Mouse (Mus musculus) megakaryocyte-erythroid progenitor cell, adult 5-6 weeks (primary cell): ENCODE results near the gene Zfp677. TPM values are rescaled to one million over a fixed set of nuclear protein-coding genes. Genes with fewer than 3 reads are reported as not detected.
"Not testable (repeated sequence)": the region's sequence is repeated elsewhere in the genome, so short reads cannot be mapped to it uniquely, and the experiment has no call there.

Experiments used
- ATAC-seq: replicated peaks from 2 replicates; pipeline ENCODE4 v1.8.0; 2016; ENCODE audit warnings: mild to moderate bottlenecking, inconsistent platforms; ENCODE audit not compliant: severe bottlenecking, poor library complexity, low FRiP score, low TSS enrichment
- total RNA-seq, 2 experiments: library from RNA; stranded (forward) in 1 of 2; stranded (reverse) in 1 of 2; fragments of 200-1000, 215-1000 nt in 1 of 2; fragments of >200 nt in 1 of 2; fragmentation: Nextera tagmentation in 1 of 2; gene quantifications; 2 replicates each; pipeline ENCODE4 v1.2.3; 2014 to 2017

Zfp677 gene
- total RNA-seq (2014; fragmentation: Nextera tagmentation) (3.8 and 4.5 TPM in 2 replicates), total RNA-seq (2017) (9.0 and 11.8 TPM in 2 replicates)

GRCm38 (mm10) chr17:21383391-21384056 lies at the start of gene Zfp677:
Gene Zfp677 (plus strand): TSS chr17:21383748.
- peak; percentile 100 for ATAC-seq

GRCm38 (mm10) chr17:21368018-21368417 lies 15.5 kb upstream of the Zfp677 start:
- not testable (repeated sequence) for ATAC-seq

GRCm38 (mm10) chr17:21369925-21370719 lies 13.4 kb upstream of the Zfp677 start:
- ATAC-seq = peak; percentile 100

GRCm38 (mm10) chr17:21375311-21375710 lies 8.2 kb upstream of the Zfp677 start:
- no peak for ATAC-seq

- ATAC-seq = peak; percentile 62
These were observed 486 bp downstream of the Zfp677 start for GRCm38 (mm10) chr17:21384057-21384411.

- peak; percentile 95 for ATAC-seq
These were observed 39.4 kb downstream of the Zfp677 start, which contains the start of gene Zfp54 for GRCm38 (mm10) chr17:21422664-21423599. Gene Zfp54 (plus strand): TSS chr17:21423227.

GRCm38 (mm10) chr17:21438806-21439400 lies 55.4 kb downstream of the Zfp677 start:
- ATAC-seq = not testable (repeated sequence)

Other genes starting within 250 kb of the Zfp677 start
- gene Vmn1r234, start 157.7 kb upstream of the Zfp677 start, total RNA-seq (2014; fragmentation: Nextera tagmentation) = not detected in 2 replicates
- not detected in 2 replicates for gene Vmn1r234, start 157.7 kb upstream of the Zfp677 start, total RNA-seq (2017)
- gene Vmn1r235, start 127.3 kb upstream of the Zfp677 start, total RNA-seq (2014; fragmentation: Nextera tagmentation) = not detected in 2 replicates
- not detected in 2 replicates for gene Vmn1r235, start 127.3 kb upstream of the Zfp677 start, total RNA-seq (2017)
- gene Vmn1r236, start 100.8 kb upstream of the Zfp677 start, total RNA-seq (2014; fragmentation: Nextera tagmentation) = not detected in 2 replicates
- not detected in 2 replicates for gene Vmn1r236, start 100.8 kb upstream of the Zfp677 start, total RNA-seq (2017)
- not detected in 2 replicates for gene Vmn1r237, start 71.9 kb upstream of the Zfp677 start, total RNA-seq (2014; fragmentation: Nextera tagmentation)
- gene Vmn1r237, start 71.9 kb upstream of the Zfp677 start, total RNA-seq (2017) = not detected in 2 replicates
- 5.4 and 5.7 TPM in 2 replicates for gene Zfp54, start 39.5 kb downstream of the Zfp677 start, total RNA-seq (2014; fragmentation: Nextera tagmentation)
- 4.9 and 6.8 TPM in 2 replicates for gene Zfp54, start 39.5 kb downstream of the Zfp677 start, total RNA-seq (2017)
- 7.6 and 11.4 TPM in 2 replicates for gene Zfp51, start 66.6 kb downstream of the Zfp677 start, total RNA-seq (2014; fragmentation: Nextera tagmentation)
- 11.4 and 11.8 TPM in 2 replicates for gene Zfp51, start 66.6 kb downstream of the Zfp677 start, total RNA-seq (2017)
- gene Zfp53, start 105.2 kb downstream of the Zfp677 start, total RNA-seq (2014; fragmentation: Nextera tagmentation) = 2.8 and 6.3 TPM in 2 replicates
- gene Zfp53, start 105.2 kb downstream of the Zfp677 start, total RNA-seq (2017) = 3.6 and 6.2 TPM in 2 replicates
- 9.9 and 12.8 TPM in 2 replicates for gene Zfp52, start 151.8 kb downstream of the Zfp677 start, total RNA-seq (2014; fragmentation: Nextera tagmentation)
- gene Zfp52, start 151.8 kb downstream of the Zfp677 start, total RNA-seq (2017) = 16.9 and 29.6 TPM in 2 replicates
- gene Zfp948, start 183.3 kb downstream of the Zfp677 start, total RNA-seq (2014; fragmentation: Nextera tagmentation) = 2.0 and 3.8 TPM in 2 replicates
- gene Zfp948, start 183.3 kb downstream of the Zfp677 start, total RNA-seq (2017) = 1.6 and 4.6 TPM in 2 replicates